Mouse (Mus musculus) heart, postnatal 0 days (tissue): Measurements from ENCODE around the gene Stra6. TPM values are rescaled to one million over a fixed set of nuclear protein-coding genes. Genes with fewer than 3 reads are reported as not detected.

Experiments
- ATAC-seq: fragments of 200-750 bp; cut with Nextera tagmentation; 2 replicates; pipeline ENCODE4 v1.8.0; 2017; ENCODE audit warnings: low read depth, moderate number of reproducible peaks, moderate library complexity; ENCODE audit not compliant: insufficient read depth
- DNase-seq: peaks from one replicate; pipeline ENCODE4 v3.0.0-alpha.2; 2016; ENCODE audit warnings: low spot score
- H3K27ac ChIP-seq: fragments of 300-500 bp; sonication (generic); 2 replicates; pipeline ENCODE4 v1.5.1; 2014; ENCODE audit warnings: low read depth, mild to moderate bottlenecking
- H3K27me3 ChIP-seq: fragments of 300-500 bp; sonication (generic); 2 replicates; pipeline ENCODE4 v1.6.1; 2014; ENCODE audit warnings: low read length, mixed read lengths; ENCODE audit not compliant: control insufficient read depth, insufficient read depth
- H3K36me3 ChIP-seq: fragments of 300-500 bp; sonication (generic); replicated peaks from 2 replicates; pipeline ENCODE4 v1.6.1; 2014; ENCODE audit warnings: low read length, mixed read lengths; ENCODE audit not compliant: control insufficient read depth, insufficient read depth
- H3K4me1 ChIP-seq: fragments of 300-500 bp; sonication (generic); 2 replicates; pipeline ENCODE4 v1.6.1; 2014; ENCODE audit warnings: antibody characterized with exemption; ENCODE audit not compliant: control insufficient read depth, insufficient read depth
- H3K4me2 ChIP-seq: fragments of 300-500 bp; sonication (generic); 2 replicates; pipeline ENCODE4 v1.6.1; 2014; ENCODE audit warnings: low read depth, mild to moderate bottlenecking, low read length, moderate library complexity
- H3K4me3 ChIP-seq: fragments of 300-500 bp; sonication (generic); 2 replicates; pipeline ENCODE4 v1.5.1; 2014; ENCODE audit warnings: low read depth, low read length
- H3K9ac ChIP-seq: fragments of 300-500 bp; sonication (generic); replicated peaks from 2 replicates; pipeline ENCODE4 v1.6.1; 2014; ENCODE audit warnings: low read depth, low read length, mixed read lengths
- H3K9me3 ChIP-seq: fragments of 300-500 bp; sonication (generic); replicated peaks from 2 replicates; pipeline ENCODE4 v1.6.1; 2016; ENCODE audit warnings: low read length; ENCODE audit not compliant: control insufficient read depth
- CTCF ChIP-seq: IDR thresholded peaks from 2 replicates; pipeline ENCODE4 v1.5.1; 2016; ENCODE audit warnings: antibody characterized with exemption, control low read depth, low read depth
- EP300 ChIP-seq: IDR thresholded peaks from 2 replicates; pipeline ENCODE4 v1.6.1; 2016; ENCODE audit warnings: antibody characterized with exemption, low read depth
- WGBS: fragments of 180-500 bp; shearing (Covaris S2); extraction: QIAGEN DNeasy Blood & Tissue Kit; methylation state at CpG from one replicate; pipeline ENCODE4 v1.1.7; 2014; 5-methylcytosine and 5-hydroxymethylcytosine counted together
- polyA plus RNA-seq: library from polyadenylated mRNA; unstranded; fragments of >200 nt; fragmentation: Nextera tagmentation; extraction: Ambion mirVana; gene quantifications from 2 replicates; pipeline ENCODE4 v1.2.1, GENCODE M21; 2015
- total RNA-seq: library from RNA; depleted of rRNA; stranded (reverse); fragments of >200 nt; gene quantifications from 2 replicates; pipeline ENCODE4 v1.2.3, GENCODE M21; 2014; ENCODE audit warnings: low replicate concordance

Gene Stra6
- total and polyA plus RNA-seq, 2 experiments from 2014 or later: 0.05 TPM; not detected in 1

DNA sequence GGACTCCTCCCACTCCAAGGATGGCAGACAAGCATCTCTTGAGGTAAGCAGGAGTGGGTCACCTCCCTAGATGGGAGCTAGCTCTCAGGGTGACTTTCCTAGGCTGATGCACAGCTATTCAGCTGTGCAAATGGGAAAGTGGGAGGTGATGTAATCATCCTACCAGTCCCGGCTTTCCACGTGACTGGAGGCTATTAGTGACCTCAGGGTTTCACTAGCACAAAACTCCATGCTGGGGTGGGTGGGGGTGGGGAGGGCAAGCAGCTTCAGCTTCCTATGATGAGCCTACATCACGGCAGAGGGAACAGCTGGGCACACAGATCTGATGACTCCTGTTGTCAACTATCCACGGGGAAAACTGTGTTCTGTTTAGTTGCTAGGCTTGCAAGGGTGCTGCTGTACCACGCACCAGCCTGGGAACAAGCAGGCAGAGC is 111.2 kb downstream of the Stra6 start:
- Histone ChIP-seq H3K9me3 (no peaks in the 10 kb centered on the region), H3K9ac (no peak overlapping the region), H3K36me3 (no peaks in the 10 kb centered on the region), H3K27me3 (no peaks in the 10 kb centered on the region), H3K4me3 (no peak overlapping the region), H3K27ac (no peak overlapping the region), H3K4me2 (no peak overlapping the region), H3K4me1 (no peaks in the 10 kb centered on the region)
- no peak for ATAC-seq
- no peak for DNase-seq
- TF ChIP-seq EP300: no peak
- no peak for TF ChIP-seq CTCF
- WGBS: 34% methylated on average over 5 of the region's 5 CpGs

DNA sequence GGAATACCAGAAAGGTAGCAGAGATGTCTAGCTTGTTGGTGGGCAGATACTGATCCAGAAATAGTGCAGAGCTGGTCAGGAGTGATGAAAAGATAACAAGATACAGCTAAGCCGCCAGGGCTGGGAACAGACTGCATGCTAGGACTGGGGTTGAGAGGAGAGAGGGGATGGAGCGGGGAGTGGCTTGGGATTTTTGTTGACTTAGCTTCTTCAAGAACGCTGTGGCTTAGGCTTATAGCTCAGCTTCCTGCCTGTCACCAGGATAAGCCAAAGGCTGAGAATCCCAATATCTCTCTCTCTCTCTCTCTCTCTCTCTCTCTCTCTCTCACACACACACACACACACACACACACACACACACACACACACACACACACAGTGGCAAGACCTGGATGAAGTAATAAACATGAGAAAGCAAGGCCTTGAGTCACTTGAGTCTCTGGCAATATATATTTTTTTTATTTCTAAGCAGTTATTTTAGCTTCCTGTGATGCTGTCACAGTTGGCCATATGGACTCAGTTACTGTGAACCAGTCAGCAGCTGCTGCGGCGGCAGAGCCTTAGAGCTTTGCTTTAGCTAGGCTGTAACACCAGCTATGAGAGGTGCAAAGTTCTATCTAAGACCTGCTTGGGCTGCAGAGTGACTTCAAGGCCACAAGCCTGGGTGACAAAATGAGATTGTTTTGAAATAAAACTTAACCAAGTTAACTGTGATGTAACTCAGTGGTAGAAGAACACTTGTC is 112.3 kb downstream of the Stra6 start:
- no peak for TF ChIP-seq CTCF
- TF ChIP-seq EP300: no peak
- H3K36me3 ChIP-seq: no peaks in the 10 kb centered on the region
- H3K27ac ChIP-seq: no peak overlapping the region
- no peak for DNase-seq
- no peaks in the 10 kb centered on the region for H3K9me3 ChIP-seq
- 39% methylated on average over 5 of the region's 5 CpGs for WGBS
- no peak overlapping the region for H3K4me2 ChIP-seq
- H3K9ac ChIP-seq: no peak overlapping the region
- no peaks in the 10 kb centered on the region for H3K27me3 ChIP-seq
- ATAC-seq: no peak
- H3K4me1 ChIP-seq: no peaks in the 10 kb centered on the region
- no peak overlapping the region for H3K4me3 ChIP-seq

DNA sequence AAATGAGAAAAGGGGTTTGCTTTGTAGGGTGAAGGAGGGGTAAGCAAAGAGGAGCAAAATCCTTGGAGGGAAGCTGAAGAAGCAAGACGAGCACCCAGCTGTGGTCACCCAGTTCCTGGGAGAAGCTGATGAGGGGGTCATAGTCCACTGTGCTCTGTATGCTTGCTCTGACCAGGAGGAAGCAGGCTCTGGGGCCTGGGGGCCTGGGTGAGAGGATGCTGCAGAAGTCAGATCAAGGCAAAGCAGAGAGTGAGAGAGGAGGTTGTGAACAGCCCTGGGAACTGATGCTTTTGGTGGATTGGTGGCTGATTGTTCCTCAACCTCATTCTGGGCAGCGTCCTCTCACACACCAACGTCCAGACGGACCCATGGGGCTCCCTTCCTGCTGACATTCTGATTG is 113.6 kb downstream of the Stra6 start:
- no peak for TF ChIP-seq EP300
- TF ChIP-seq CTCF: no peak
- DNase-seq (no peak), ATAC-seq (no peak)
- Histone ChIP-seq H3K36me3 (no peaks in the 10 kb centered on the region), H3K27me3 (no peaks in the 10 kb centered on the region), H3K27ac (no peak overlapping the region), H3K9me3 (no peaks in the 10 kb centered on the region), H3K4me3 (no peak overlapping the region), H3K9ac (no peak overlapping the region), H3K4me2 (no peak overlapping the region), H3K4me1 (no peaks in the 10 kb centered on the region)
- WGBS: 69% methylated on average over 4 of the region's 4 CpGs

DNA sequence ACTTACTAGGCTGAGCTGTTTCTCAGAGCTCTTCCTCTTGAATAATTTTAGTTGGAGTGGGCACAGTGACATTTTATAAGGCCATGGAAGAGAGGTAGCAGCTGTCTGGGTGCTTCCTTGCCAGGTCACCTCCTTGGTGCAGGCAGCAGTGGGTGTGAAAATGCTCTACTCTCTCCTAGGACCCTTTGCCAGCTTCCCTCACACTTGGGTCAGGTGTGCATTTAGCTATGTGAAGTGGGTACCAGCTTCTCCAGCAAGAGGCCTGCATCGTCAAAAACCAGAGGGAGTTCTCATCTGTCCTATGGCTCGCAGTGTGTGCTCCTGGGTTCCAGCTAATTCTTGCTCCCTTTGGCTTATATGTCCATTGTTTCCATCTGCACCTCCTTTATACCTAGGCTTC is 115.8 kb downstream of the Stra6 start:
- DNase-seq: no peak
- no peaks in the 10 kb centered on the region for H3K4me1 ChIP-seq
- no peak for ATAC-seq
- no peaks in the 10 kb centered on the region for H3K9me3 ChIP-seq
- no peak for TF ChIP-seq CTCF
- TF ChIP-seq EP300: no peak
- H3K27me3 ChIP-seq: no peaks in the 10 kb centered on the region
- H3K9ac ChIP-seq: no peak overlapping the region
- no peak overlapping the region for H3K27ac ChIP-seq
- H3K4me3 ChIP-seq: no peak overlapping the region
- no peaks in the 10 kb centered on the region for H3K36me3 ChIP-seq
- no peak overlapping the region for H3K4me2 ChIP-seq
- WGBS: 84% methylated on average over 2 of the region's 2 CpGs

GRCm38 (mm10) chr9:58184456-58184855 is 120.9 kb downstream of the Stra6 start:
- no peak for DNase-seq
- Histone ChIP-seq H3K36me3 (no peaks in the 10 kb centered on the region), H3K4me3 (no peak overlapping the region), H3K4me2 (no peak overlapping the region), H3K9me3 (no peaks in the 10 kb centered on the region), H3K27me3 (no peaks in the 10 kb centered on the region), H3K4me1 (no peaks in the 10 kb centered on the region), H3K9ac (no peak overlapping the region), H3K27ac (no peak overlapping the region)
- ATAC-seq: no peak
- WGBS: 75% methylated on average over 6 of the region's 6 CpGs
- no peak for TF ChIP-seq CTCF
- TF ChIP-seq EP300: no peak

GRCm38 (mm10) chr9:58194222-58194621 is 130.6 kb downstream of the Stra6 start:
- no peaks in the 10 kb centered on the region for H3K36me3 ChIP-seq
- peaks cover 57% of the 10 kb centered on the region for H3K27me3 ChIP-seq
- 57% methylated on average over 9 of the region's 9 CpGs for WGBS
- no peak overlapping the region for H3K4me2 ChIP-seq
- H3K9me3 ChIP-seq: no peaks in the 10 kb centered on the region
- no peak overlapping the region for H3K27ac ChIP-seq
- no peak overlapping the region for H3K9ac ChIP-seq
- no peak for TF ChIP-seq EP300
- TF ChIP-seq CTCF: no peak
- no peak for ATAC-seq
- H3K4me1 ChIP-seq: peaks cover 17% of the 10 kb centered on the region
- no peak overlapping the region for H3K4me3 ChIP-seq
- DNase-seq: no peak
